Mouse (Mus musculus) liver, adult 2 months (tissue): Measurements from ENCODE around the gene Cdc42bpa. TPM values are rescaled to one million over a fixed set of nuclear protein-coding genes. Genes with fewer than 3 reads are reported as not detected.
A peak's percentile ranks its signal among the peaks of the same experiment; 100 is the strongest.

Experiments
- DNase-seq: peaks from one replicate; pipeline ENCODE4 v3.0.0-alpha.2; 2011; ENCODE audit warnings: low read depth, low spot score; ENCODE audit errors: extremely low read depth
- H3K27ac ChIP-seq: fragments of 200-500 bp; replicated peaks from 2 replicates; pipeline ENCODE4 v1.5.1; 2012; ENCODE audit warnings: low read depth, mild to moderate bottlenecking, control low read depth, inconsistent platforms, low read length; ENCODE audit not compliant: insufficient read depth
- H3K27me3 ChIP-seq: fragments of 200-500 bp; 2 replicates; pipeline ENCODE4 v1.6.1; 2012; ENCODE audit warnings: mild to moderate bottlenecking, moderate library complexity, low read length, inconsistent platforms; ENCODE audit not compliant: control insufficient read depth, insufficient read depth
- H3K36me3 ChIP-seq: fragments of 200-500 bp; 2 replicates; pipeline ENCODE4 v1.6.1; 2012; ENCODE audit warnings: low read length, inconsistent platforms; ENCODE audit not compliant: control insufficient read depth, insufficient read depth
- H3K4me1 ChIP-seq: fragments of 200-500 bp; 2 replicates; pipeline ENCODE4 v1.6.1; 2011; ENCODE audit warnings: low read length; ENCODE audit not compliant: control insufficient read depth, insufficient read depth
- H3K4me3 ChIP-seq: fragments of 200-500 bp; 2 replicates; pipeline ENCODE4 v1.5.1; 2011; ENCODE audit warnings: low read depth, mild to moderate bottlenecking, control low read depth, low read length, moderate library complexity; ENCODE audit not compliant: insufficient read depth
- H3K79me2 ChIP-seq: fragments of 200-500 bp; 2 replicates; pipeline ENCODE4 v1.6.1; 2012; ENCODE audit warnings: inconsistent platforms, mild to moderate bottlenecking, low read length, moderate library complexity; ENCODE audit not compliant: control insufficient read depth, insufficient read depth
- H3K9ac ChIP-seq: fragments of 200-500 bp; 2 replicates; pipeline ENCODE4 v1.6.1; 2012; ENCODE audit warnings: low read depth, mild to moderate bottlenecking, control low read depth, inconsistent platforms, low read length
- CTCF ChIP-seq: fragments of 200-500 bp; IDR thresholded peaks from 2 replicates; pipeline ENCODE4 v1.5.1; 2011; ENCODE audit warnings: low read depth, low read length, control low read depth
- POLR2A ChIP-seq: fragments of 200-500 bp; IDR thresholded peaks from 2 replicates; pipeline ENCODE4 v1.6.1; 2011; ENCODE audit warnings: low read length, control low read depth; ENCODE audit not compliant: insufficient read depth; ENCODE audit errors: extremely low read depth
- whole genome bisulfite sequencing: fragments of 180-500 bp; shearing (Covaris S2); methylation state at CpG from one replicate; pipeline ENCODE4 v1.1.7; 2018; 5-methylcytosine and 5-hydroxymethylcytosine counted together
- polyA plus RNA-seq: library from polyadenylated mRNA; depleted of rRNA; stranded (reverse); fragments of >200 nt; gene quantifications from 2 replicates; pipeline ENCODE4 v1.2.3, GENCODE M21; 2012
- total RNA-seq: library from RNA; depleted of rRNA; stranded (reverse); fragments of >200 nt; gene quantifications from 2 replicates; pipeline ENCODE4 v1.2.3, GENCODE M21; 2014

The Cdc42bpa gene
- total and polyA plus RNA-seq, 2 experiments, result 7.0 to 24.7 TPM

- no peak for TF ChIP-seq POLR2A
- no peak for TF ChIP-seq CTCF
- DNase-seq, result no peak
- Histone ChIP-seq H3K27ac (no peak overlapping the region), H3K27me3 (no peaks in the 10 kb centered on the region), H3K79me2 (no peaks in the 10 kb centered on the region), H3K4me1 (no peaks in the 10 kb centered on the region), H3K4me3 (no peak overlapping the region), H3K36me3 (peaks cover 3% of the 10 kb centered on the region; the same call in 1 of the 2 replicates), H3K9ac (no peak overlapping the region)
- 97% methylated on average over 5 of the region's 5 CpGs for WGBS
Measured at GRCm38 (mm10) chr1:180128077-180128792, 168.0 kb downstream of the Cdc42bpa start.

- WGBS, result 69% methylated on average over 3 of the region's 3 CpGs
Measured at GRCm38 (mm10) chr1:180131402-180131801, 171.1 kb downstream of the Cdc42bpa start.

GRCm38 (mm10) chr1:180132187-180132586 is 171.9 kb downstream of the Cdc42bpa start:
- Histone ChIP-seq H3K79me2 (no peaks in the 10 kb centered on the region), H3K9ac (no peak overlapping the region), H3K27ac (no peak overlapping the region), H3K27me3 (no peaks in the 10 kb centered on the region), H3K36me3 (peaks cover 17% of the 10 kb centered on the region), H3K4me3 (no peak overlapping the region), H3K4me1 (no peaks in the 10 kb centered on the region)
- TF ChIP-seq POLR2A (no peak), CTCF (no peak)
- no peak for DNase-seq
- WGBS, result 90% methylated on average over 4 of the region's 4 CpGs

More at GRCm38 (mm10) chr1:180131402-180131801, 171.1 kb downstream of the Cdc42bpa start:
- Histone ChIP-seq H3K9ac (no peak overlapping the region), H3K27me3 (no peaks in the 10 kb centered on the region), H3K27ac (no peak overlapping the region), H3K36me3 (peaks cover 13% of the 10 kb centered on the region), H3K4me3 (no peak overlapping the region), H3K4me1 (no peaks in the 10 kb centered on the region), H3K79me2 (no peaks in the 10 kb centered on the region)
- TF ChIP-seq CTCF, result no peak
- TF ChIP-seq POLR2A, result no peak
- DNase-seq, result peak; percentile 17

- Histone ChIP-seq H3K9ac (no peak overlapping the region), H3K36me3 (peaks cover 25% of the 10 kb centered on the region), H3K4me3 (no peak overlapping the region), H3K27ac (no peak overlapping the region), H3K27me3 (no peaks in the 10 kb centered on the region), H3K4me1 (no peaks in the 10 kb centered on the region), H3K79me2 (no peaks in the 10 kb centered on the region)
- no peak for DNase-seq
- no peak for TF ChIP-seq POLR2A
- TF ChIP-seq CTCF, result no peak
- WGBS, result 98% methylated on average over 4 of the region's 4 CpGs
Measured at GRCm38 (mm10) chr1:180139158-180139557, 178.9 kb downstream of the Cdc42bpa start.

- H3K9ac ChIP-seq, result no peak overlapping the region
- TF ChIP-seq CTCF (no peak), POLR2A (no peak)
- no peaks in the 10 kb centered on the region for H3K4me1 ChIP-seq
- WGBS, result 89% methylated on average over 2 of the region's 2 CpGs
- H3K4me3 ChIP-seq, result no peak overlapping the region
- no peak for DNase-seq
- H3K36me3 ChIP-seq, result peaks cover 23% of the 10 kb centered on the region; the same call in 1 of the 2 replicates
- no peaks in the 10 kb centered on the region for H3K79me2 ChIP-seq
- H3K27me3 ChIP-seq, result no peaks in the 10 kb centered on the region
- H3K27ac ChIP-seq, result no peak overlapping the region
Measured at GRCm38 (mm10) chr1:180140970-180141369, 180.7 kb downstream of the Cdc42bpa start.

GRCm38 (mm10) chr1:180148036-180148435 is 187.8 kb downstream of the Cdc42bpa start:
- Histone ChIP-seq H3K27ac (no peak overlapping the region), H3K9ac (no peak overlapping the region)

More at GRCm38 (mm10) chr1:180148036-180148435, 187.8 kb downstream of the Cdc42bpa start:
- TF ChIP-seq POLR2A, result no peak
- no peaks in the 10 kb centered on the region for H3K4me1 ChIP-seq
- H3K4me3 ChIP-seq, result no peak overlapping the region
- WGBS, result 83% methylated on average over 4 of the region's 4 CpGs
- DNase-seq, result no peak
- peaks cover 30% of the 10 kb centered on the region for H3K36me3 ChIP-seq
- H3K27me3 ChIP-seq, result no peaks in the 10 kb centered on the region
- no peaks in the 10 kb centered on the region for H3K79me2 ChIP-seq
